Mouse (Mus musculus) small intestine, adult 2 months (tissue): ENCODE results near the gene 1700021F07Rik.

ENCODE experiments used
- CTCF ChIP-seq: fragments of 200-500 bp; IDR thresholded peaks from 2 replicates; pipeline ENCODE4 v1.5.1; 2012; ENCODE audit warnings: low read depth, mild to moderate bottlenecking, control low read depth, inconsistent platforms, low read length, moderate library complexity, mixed read lengths; ENCODE audit not compliant: insufficient replicate concordance, insufficient read length; ENCODE audit errors: extremely low read depth
- POLR2A ChIP-seq: fragments of 200-500 bp; IDR thresholded peaks from 2 replicates; pipeline ENCODE4 v1.6.1; 2012; ENCODE audit warnings: low read depth, mild to moderate bottlenecking, control low read depth, inconsistent platforms, low read length, moderate library complexity

DNA sequence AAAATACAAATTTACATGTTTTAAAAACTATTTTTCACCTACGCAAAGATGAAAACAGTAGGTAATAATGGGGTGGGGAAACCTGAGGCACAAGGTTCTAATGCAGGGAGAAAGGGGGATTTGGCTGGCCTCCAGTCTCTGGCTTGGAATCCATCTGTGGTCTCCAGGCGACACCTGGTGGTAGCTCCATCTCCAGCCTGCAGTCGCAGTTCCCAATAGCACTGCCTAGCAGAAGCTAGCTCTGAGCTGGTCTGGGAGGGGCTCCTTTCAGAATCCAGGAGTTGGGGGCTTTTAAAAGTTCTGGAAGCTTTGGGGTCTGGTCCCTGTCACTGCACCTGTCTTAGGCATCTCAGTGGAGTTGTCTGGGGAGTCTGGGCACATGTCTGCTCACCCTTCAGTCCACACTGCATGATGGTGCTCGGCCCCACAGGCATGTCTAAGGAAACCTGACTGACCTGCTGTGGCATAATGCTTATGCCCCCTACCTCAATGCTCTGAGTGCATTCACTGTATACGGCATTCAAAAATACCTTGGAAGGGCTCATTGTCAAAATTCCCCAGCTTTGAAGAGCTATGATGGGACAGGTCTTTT, 39.6 kb downstream of the 1700021F07Rik start:
- peak; percentile 84 for TF ChIP-seq CTCF
- no peak for TF ChIP-seq POLR2A
